Mouse (Mus musculus): ENCODE results near the gene Slc26a1.

Slc26a1 gene

DNA sequence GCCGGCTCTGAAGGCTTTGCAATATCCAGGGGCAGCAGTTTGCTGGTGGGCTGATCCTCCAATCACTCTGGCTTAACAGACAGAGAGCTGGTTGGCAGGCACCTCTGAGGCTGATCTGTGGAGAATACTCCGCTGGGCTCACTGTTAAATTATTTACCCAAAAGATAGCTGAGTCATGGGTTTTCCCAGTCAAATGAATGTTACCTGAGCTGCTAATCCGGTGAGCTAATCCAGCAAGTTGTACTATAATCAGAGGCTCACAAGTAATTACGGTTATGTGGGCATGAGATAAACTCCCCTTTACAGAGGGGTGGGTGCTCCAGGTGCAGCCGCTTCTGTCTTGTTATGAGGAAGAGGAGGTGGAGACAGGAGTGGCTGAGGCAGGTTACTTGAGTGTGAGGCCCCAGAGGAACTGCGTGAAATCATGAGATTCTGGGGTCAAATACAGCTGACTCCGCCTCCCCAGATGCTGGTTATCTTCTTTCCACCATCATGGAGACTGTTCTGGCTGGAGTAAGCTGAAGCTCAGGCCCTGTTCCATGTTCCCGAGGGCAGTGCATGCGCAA, at the start of gene Slc26a1:
Gene Slc26a1 (minus strand): TSS at position 319 of the 566 bp plus-strand sequence.
- DNase-seq (ENCODE audit: low spot score), result no peak

DNA sequence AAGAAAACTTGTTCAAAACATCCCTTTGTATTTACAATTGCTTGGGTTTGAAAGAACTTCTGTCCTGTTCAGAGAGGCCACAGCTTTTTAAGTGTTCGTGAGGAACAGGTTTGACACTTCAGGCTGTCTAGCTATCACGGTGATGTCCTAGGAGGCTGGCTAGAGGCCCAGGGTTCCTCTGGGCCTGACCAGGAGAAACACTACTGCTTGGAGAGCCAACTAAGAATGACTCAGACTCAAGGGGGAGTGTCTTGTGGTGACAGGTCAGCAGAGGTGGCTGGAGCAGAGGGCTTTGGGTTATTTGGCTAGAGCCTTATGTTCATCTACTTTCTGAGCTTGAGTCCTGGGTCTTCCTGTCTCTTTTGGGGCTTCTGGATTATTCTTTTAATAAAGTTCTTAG, 48.6 kb upstream of the Slc26a1 start:
- no peak for DNase-seq (ENCODE audit: low spot score)

DNA sequence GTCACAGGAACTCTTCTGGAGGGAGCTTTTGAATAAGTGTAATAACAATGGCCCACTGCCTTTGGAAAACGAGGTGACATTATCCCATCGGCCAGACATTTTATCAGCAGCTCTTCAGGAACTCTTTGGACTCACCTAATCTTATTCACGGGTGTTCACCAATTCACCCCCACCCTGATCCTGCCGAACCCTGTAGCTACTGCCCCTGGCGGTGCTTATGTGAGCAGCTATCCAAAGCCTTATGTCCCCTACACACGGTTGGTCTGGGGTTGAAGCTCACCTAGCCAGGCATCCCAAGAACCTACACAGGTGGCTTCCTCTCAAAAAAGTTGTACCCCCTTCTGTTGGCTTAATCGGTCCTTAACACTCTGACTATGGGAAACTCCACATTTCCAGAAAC, 44.4 kb upstream of the Slc26a1 start:
- no peak for DNase-seq (ENCODE audit: low spot score)

DNA sequence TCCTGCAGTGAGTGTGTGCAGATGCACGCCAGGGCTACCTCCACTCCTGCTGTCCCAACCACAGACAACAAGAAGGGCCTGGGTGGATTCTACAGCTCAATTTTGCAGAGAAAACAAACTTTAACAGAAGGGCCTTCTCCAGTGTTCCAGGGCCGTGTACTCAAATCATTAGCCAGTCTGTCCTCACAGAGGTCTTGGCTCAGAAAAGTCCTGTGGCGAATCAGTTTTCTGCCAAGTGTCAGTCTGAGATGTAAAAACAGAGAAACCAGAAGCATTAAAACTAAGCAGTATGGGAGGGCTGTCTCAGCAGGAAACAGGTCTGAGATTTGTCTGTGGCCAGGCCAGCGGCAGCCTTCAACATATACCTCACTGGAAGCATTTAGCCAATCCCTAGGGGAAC, 42.7 kb upstream of the Slc26a1 start:
- no peak for DNase-seq (ENCODE audit: low spot score)

DNA sequence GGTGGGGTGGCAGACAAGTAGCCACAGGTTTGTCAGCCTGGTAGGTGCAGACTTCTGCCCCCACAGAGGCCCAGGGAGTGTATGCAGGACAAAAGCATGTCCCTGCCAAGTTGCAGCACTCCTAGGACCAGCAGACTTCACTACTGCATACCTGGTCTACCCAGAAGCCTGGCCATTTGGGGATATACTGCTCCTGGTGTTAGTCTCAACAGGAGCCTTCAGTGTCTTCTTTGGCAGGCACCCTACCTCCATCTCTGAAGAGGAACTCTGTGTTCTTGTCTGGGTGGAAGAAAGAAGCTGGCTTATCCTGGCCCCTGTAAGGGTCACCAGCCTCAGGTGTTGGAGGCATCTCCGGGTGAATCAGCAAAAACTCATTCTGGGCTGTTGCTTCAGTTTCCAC, 40.6 kb upstream of the Slc26a1 start:
- no peak for DNase-seq (ENCODE audit: low spot score)

DNA sequence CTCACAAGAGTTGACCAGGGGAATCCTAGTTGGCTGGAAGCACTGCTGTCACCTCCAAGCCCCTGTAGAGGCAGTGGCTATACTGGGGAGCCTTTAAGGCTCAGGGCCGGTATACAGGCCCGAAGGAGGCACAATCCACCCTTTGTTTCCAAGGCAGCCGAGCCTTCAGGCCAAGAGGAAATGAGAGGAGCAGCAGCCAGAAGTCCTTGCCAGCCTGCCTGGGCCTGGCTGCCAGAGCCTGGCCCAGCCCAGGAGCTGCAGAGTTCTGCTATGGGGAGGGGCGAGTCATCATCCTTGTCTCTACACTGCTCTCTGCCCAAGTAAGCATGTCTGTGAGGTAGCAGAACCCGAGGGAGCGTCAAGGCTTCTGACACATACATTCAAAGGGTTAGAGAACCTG, 38.8 kb upstream of the Slc26a1 start:
- peak; percentile 29 for DNase-seq (ENCODE audit: low spot score)

DNA sequence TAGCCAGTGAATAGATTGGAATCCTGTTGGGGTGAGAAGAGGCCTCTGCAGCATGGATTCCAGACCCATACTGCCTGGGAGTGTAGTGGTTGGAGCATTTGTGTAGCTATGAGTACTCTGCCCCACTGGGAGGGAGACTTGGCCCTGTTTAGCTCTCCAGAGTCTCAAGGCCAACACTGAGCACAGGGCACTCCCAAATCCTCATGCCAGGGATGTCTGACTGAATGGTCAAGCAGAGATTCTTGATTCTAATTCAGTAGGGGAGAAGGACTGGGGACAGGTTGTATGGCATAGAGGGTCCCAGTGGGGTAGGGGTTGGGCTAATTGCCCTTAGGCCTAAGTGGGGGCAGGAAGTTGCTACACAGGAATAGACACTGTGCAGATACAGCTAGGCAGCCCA, 38.3 kb upstream of the Slc26a1 start:
- no peak for DNase-seq (ENCODE audit: low spot score)

DNA sequence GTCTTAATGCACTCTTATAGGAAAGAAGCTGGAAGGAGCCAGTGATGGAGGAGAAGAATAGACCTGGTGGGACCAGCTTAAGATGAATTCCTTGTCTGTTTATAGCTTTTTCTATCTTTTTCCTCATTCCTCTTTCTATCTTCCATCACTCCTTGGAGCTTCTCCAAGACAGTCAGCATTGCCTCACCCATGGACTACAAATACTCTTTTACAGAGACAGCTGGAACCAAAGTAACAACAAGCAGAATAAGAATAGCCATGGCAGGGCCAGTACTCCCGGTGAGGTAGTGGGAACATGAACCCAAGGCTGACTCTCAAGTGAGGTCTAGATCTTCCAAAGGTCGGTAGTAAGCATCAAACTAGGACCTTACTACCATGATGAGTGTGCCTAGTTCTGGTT, 37.7 kb upstream of the Slc26a1 start:
- no peak for DNase-seq (ENCODE audit: low spot score)

DNA sequence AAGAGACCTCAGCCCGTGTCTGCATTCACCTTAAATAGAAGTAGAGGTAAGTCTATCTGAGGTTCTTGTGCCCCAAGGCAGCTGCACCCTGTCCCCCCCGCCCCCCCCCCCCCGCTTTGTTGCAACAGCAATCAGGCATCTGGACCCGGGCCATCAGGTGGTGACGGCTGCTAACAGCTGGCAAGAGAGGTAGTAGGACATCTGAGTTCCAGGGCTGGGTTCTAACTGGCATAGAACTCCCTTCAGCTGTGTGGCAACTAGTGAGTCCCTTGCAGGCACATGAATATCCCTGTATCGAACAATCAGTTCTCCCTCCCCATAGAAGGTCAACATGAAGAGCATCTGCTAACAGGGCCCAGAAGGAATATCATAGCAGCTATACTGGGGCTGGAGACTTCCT, 36.6 kb upstream of the Slc26a1 start:
- DNase-seq (ENCODE audit: low spot score), result no peak

DNA sequence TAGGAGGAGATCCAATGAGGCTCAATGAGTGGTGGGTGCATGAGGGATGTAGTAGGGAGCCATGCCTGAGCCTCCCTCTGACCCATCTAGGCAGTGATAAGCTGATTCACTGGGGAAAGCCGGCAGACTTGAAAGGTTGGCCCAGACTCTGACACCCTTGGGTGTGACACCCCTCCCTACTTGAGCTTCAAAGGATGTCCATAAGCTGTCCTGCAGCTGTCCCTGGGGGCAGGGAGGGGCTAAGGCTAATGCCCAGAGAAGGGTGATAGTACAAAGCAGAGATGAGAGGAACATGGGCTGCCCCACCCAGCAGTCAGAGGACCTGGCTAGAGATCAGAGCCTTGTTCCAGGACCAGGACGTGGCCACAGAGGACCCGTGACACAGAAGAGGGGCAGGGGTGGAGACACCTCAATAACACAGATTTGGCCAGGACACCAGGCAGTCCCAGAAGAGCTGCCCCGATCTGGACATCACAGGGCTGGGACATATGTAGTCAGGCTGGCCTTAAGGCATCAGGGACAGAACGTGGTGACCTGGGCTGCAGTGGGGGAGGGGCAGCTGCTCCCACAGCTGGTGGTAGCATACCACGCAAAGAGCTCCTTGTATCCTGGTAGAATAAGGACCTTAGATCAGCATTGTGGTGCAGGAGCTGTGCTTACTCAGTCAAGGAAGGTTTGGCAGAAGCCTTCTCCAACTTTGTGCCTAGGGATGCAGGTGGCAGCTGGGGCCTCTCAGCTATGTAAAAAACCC, 33.8 kb upstream of the Slc26a1 start:
- DNase-seq (ENCODE audit: low spot score), result no peak

DNA sequence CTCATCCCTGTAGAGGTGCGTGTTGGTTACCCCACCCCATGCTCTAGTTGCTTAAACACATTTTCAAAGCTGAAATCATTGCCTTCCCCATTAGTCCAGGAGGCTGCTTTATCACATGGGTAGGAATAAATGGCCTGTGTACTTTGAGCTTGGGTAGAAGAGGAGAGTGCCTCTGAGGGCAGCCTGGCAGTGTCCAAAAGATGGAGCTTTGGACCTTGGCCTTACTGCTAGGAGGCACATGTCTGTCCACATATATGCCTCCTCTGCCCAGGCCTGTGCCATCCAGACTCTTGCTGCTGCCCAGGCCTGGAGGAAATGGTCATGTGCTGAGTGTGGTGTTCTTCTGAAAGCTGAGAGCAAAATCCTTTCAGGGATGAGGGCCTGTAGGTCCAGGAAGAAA, 33.0 kb upstream of the Slc26a1 start:
- DNase-seq (ENCODE audit: low spot score), result no peak

DNA sequence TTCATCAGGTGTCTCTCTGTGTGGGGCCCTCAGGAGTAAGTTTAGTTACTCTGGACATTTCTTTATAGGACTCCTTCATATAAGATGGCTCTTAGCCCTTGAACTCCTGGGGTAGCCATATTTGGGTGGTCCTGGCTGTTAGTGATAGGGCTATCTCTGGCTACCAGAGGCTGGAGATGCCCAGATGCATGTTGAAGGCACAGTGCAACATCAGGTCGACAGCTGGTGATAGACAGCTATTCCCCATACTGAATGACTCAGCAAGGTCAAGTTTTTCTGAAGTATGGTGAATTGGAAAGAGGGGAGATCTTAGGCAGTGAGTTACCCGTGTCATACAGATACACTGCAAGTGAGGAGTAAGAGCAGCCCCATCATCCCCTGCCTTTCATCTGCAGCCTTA, 32.4 kb upstream of the Slc26a1 start:
- no peak for DNase-seq (ENCODE audit: low spot score)

DNA sequence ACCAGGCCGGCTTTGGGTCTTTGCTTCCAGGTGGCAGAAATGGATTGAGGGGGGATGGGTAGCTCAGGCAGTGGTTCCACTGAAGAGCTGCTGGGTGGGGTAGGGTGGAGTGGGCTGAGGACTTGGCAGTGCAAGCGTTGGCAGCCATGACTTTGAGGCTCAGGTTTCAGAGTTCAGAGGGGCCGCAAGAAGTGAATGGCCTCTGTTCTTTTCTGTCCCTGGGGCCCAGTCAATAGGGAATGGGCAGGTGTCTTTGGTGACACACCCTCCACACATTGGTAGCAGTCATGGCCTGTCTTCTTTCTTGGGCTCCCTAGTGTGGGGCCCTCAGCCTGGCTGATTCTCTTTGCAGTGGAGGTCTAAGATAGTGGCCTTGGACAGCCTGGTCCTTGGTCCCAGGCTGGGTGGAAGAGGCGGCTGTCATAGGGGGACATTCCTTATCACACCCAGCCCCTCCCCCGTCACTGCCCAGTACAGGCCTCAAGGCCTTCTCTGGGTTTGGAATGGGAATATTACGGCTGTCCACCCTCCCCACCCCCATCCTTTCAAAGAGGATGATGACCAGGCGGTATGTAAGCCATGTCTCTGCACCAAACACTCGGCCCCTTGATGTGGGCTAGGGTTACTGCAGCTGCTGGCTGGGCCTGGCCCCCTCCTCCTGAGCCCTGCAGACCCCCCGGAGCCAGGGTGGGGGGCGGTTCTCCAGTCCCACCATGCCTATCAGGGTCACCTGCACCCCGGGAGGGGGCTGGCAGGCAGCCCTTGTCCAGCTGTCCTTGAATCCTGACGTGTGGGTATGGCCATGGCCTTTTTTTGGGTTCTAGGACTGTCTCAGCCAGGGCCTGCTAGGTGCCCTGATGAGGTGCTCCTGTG, 28.6 kb upstream of the Slc26a1 start:
- DNase-seq (ENCODE audit: low spot score), result no peak

DNA sequence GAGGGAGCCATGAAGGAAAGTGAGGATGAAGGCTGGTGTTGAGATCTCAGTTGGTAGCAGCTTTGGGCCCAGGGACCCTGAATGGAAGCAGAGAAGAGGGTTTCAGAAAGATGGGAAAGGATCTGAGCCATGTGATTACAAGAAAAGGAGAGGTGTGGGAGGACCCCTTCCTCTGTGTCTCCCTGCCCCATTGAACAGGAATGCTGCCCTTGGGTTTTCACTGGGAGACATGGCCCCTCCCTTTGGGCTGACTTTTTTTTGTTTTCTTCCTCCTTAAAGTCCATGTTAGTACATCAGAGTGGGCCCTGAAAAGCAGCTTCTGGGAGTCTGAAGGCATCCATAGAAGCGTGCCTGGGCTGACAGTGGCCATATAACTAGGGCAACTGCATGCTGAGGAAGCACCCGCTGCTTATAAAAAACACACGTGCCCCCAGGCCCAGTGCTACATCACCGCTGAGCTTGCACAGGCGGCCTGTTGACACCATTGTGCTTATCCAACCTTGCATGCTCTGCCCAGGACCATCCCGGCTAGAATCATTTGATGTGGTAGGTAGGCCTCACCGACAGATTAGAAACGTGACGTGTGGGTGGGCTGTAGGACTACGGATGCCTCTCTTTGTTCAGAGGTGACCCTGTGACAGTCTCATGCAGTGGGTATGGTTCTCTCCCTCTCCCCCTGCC, 26.1 kb upstream of the Slc26a1 start:
- DNase-seq (ENCODE audit: low spot score), result no peak

DNA sequence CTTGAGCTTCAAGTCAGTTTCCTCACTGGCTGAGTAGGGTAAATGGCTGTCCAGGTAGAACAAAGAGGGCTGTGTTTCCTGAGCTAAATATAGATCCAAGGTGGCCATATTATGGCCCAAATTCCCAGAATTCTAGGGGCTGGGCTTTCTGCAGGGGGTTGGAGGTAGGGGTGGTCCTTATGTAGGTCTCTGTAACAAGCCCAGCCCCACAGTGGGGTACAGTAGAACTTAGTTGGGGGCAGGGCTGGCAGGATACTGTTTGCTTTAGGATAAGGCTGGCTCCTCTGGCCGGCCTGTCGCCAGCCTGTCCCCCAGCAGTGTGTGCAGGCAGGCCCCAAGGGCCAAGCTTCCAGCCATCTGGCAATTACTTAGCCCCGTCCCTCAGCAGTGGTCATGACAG, 25.0 kb upstream of the Slc26a1 start:
- DNase-seq (ENCODE audit: low spot score), result no peak

DNA sequence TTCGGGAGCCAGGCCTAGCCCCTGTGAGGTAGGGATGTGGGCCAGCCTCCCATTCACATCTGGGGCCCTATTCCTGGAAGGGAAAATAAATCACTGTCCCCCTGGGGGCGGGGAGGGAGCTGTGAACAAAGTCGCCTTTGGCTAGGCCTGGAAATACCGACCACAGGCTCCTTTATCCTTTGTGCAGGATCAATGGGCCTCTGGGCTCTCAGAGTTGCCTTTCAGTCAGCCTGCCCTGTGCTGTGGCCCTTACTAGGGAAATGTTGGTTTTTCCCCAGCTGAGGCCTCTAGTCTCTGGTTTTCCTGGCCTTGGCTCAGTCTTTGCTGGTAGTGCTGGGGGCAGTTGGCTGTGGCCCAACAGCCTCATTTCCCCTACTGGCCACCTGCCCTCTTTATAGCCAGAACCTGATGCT, 22.0 kb upstream of the Slc26a1 start:
- DNase-seq (ENCODE audit: low spot score), result no peak

DNA sequence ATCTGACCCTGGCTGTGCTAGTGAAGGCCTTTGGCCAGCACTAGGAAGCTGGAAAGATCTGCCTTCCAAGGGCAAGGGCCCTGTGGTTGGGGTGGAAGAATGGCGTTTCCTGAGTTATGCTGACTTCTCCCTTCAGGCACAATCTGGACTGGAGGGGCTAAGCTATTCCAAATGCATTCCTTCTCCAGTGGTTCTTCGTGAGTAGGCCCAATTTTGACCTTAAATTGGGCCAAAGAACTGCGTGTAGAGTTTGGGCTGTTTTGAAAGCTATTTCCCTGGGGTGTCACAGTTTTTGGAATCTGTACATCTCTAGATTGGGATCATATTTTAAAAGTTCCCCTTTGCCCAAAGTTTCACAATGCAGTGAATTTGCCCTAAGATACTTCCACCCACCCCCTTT, 21.2 kb upstream of the Slc26a1 start:
- no peak for DNase-seq (ENCODE audit: low spot score)

DNA sequence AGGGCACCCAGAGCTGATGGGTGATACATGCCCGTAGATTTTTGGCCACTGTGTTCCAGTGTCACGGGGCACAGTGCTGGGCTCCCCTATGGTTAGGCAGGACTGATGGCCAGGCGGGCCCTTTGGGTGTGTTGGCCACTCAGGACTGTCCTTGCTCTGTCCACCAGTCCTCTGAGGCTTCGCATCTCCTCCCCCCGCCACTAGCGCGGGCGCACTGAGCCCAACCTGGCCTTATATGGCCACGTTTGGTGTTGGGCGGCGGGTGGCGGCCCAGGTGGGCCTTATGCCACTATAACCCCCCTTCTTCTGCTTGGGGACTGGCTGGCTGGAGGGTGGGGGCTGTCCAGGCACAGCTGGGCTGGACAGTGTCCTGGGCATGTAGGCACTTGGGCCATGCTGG, 20.5 kb upstream of the Slc26a1 start:
- DNase-seq (ENCODE audit: low spot score), result no peak

DNA sequence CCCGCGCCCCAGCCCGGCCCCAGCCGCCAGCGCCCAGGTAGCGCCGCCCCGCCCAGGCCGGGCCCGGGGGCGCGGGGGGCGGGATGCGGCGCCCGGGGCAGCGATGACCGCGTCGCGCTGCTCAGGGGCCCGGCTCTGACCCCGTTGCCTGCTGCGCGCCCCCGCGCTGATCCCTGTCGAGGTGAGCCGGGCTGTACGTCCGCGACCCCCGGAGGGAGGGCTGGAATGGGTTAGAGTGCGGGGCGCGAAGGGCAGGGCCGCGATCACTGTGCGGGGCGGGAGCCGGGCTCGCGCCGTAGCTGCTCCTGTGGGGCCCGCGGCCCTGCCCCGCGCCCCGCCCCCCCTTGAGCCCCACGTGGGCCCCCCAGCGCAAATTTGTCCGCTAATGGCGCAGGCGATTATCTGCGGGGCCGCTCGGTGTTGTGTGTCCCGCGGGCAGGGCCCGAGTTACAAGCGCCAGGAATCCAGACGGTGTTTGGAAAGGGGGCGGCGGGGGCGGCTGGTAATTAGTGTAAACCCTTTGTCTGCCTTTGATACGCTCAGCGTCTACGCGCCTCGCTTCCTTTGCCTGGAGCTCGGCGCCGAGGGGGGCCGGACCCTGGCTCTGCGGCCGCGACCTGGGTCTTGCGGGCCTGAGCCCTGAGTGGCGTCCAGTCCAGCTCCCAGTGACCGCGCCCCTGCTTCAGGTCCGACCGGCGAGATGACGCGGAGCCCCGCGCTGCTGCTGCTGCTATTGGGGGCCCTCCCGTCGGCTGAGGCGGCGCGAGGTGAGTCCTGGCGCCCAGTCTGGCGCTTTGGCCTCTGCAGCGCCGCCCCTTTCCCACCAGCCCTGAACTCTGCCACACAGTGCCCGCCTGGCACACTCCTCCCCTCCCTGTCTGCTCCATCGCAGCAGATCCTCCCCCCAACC, 19.2 kb upstream of the Slc26a1 start:
- peak; percentile 54 for DNase-seq (ENCODE audit: low spot score)

DNA sequence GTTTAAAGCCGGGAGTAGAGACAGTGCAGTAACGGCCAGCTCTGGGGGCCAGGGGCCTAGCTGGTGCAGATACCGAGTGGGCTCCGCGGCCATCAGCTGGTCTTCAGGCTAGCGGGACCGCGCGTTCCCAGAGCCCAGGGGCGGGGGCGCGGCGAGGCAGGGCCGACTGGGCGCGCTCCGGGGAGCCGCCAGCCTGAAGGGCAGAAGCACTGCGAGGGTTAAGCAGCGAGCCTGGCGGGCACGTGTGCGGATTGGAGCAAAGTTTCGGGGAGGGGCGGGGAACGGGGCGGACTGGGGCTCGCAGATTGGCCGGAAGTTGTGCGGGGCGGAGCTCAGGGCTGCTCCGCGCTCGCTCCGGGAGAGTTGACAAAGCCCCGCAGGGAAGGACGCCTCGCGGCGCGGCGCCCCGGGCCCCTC, 18.5 kb upstream of the Slc26a1 start:
- DNase-seq (ENCODE audit: low spot score), result peak; percentile 83

DNA sequence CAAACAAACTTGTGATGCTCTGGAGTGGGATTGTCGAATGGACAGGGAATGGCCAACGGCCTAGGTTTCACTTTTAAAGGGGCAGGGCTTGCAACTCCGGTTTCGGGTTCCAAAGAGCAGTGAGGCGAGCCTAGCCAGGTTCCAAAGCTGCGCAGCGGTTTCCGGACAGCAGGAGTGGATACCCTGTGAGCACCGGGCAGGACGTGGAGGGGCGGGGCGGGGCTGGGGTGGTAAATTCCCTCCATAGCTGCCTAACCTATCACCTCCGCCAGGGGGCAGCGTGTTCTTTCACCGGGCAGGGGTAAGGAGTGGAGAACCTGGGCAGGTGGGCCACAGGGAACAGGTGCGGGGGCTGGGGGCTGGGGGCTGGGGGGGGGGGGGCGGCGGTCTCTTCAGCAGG, 16.9 kb upstream of the Slc26a1 start, which contains the start of gene Fgfrl1:
Gene Fgfrl1 (plus strand): TSS at position 112 of the 400 bp plus-strand sequence.
- no peak for DNase-seq (ENCODE audit: low spot score)

Data from ovary, adult 18-20 months (tissue).